Mouse (Mus musculus): ENCODE measurements around the gene Lmcd1.

Gene Lmcd1

GRCm38 (mm10) chr6:112319449-112319848, 45.9 kb downstream of the Lmcd1 start:
- no peaks in the 10 kb centered on the region for H3K9me3 ChIP-seq (ENCODE audit: low read length)
- H3K4me3 ChIP-seq (replicated peaks; ENCODE audit: low read length): no peak overlapping the region
- H3K36me3 ChIP-seq (ENCODE audit: insufficient read depth, low read length): no peaks in the 10 kb centered on the region
- TF ChIP-seq NANOG (IDR thresholded peaks at IDR 0.05; ENCODE audit: borderline replicate concordance, low read length) (no peak), POU5F1 (IDR thresholded peaks at IDR 0.05; ENCODE audit: borderline replicate concordance, low read length) (no peak), CTCF (conservative IDR thresholded peaks at IDR 0.05; ENCODE audit: low read length) (no peak)
- no peaks in the 10 kb centered on the region for H3K27me3 ChIP-seq (ENCODE audit: insufficient read depth, low read length)
- H3K4me1 ChIP-seq (replicated peaks; ENCODE audit: low read depth, low read length): peaks cover 15% of the 10 kb centered on the region

- Histone ChIP-seq H3K36me3 (ENCODE audit: insufficient read depth, low read length) (no peaks in the 10 kb centered on the region), H3K4me1 (replicated peaks; ENCODE audit: low read depth, low read length) (peaks cover 15% of the 10 kb centered on the region), H3K27me3 (ENCODE audit: insufficient read depth, low read length) (no peaks in the 10 kb centered on the region), H3K4me3 (replicated peaks; ENCODE audit: low read length) (0 out of 2 replicates have a peak overlapping the region, but pooled peaks have one; percentile 23), H3K9me3 (ENCODE audit: low read length) (no peaks in the 10 kb centered on the region)
- TF ChIP-seq POU5F1 (IDR thresholded peaks at IDR 0.05; ENCODE audit: borderline replicate concordance, low read length) (no peak), CTCF (conservative IDR thresholded peaks at IDR 0.05; ENCODE audit: low read length) (no peak), NANOG (IDR thresholded peaks at IDR 0.05; ENCODE audit: borderline replicate concordance, low read length) (no peak)
These were observed 47.1 kb downstream of the Lmcd1 start for GRCm38 (mm10) chr6:112320679-112321078.

GRCm38 (mm10) chr6:112322916-112323315, 49.4 kb downstream of the Lmcd1 start:
- Histone ChIP-seq H3K4me1 (replicated peaks; ENCODE audit: low read depth, low read length) (peaks cover 18% of the 10 kb centered on the region), H3K36me3 (ENCODE audit: insufficient read depth, low read length) (no peaks in the 10 kb centered on the region), H3K27me3 (ENCODE audit: insufficient read depth, low read length) (no peaks in the 10 kb centered on the region), H3K9me3 (ENCODE audit: low read length) (no peaks in the 10 kb centered on the region), H3K4me3 (replicated peaks; ENCODE audit: low read length) (no peak overlapping the region)
- TF ChIP-seq CTCF (conservative IDR thresholded peaks at IDR 0.05; ENCODE audit: low read length): no peak
- no peak for TF ChIP-seq POU5F1 (IDR thresholded peaks at IDR 0.05; ENCODE audit: borderline replicate concordance, low read length)
- no peak for TF ChIP-seq NANOG (IDR thresholded peaks at IDR 0.05; ENCODE audit: borderline replicate concordance, low read length)

DNA sequence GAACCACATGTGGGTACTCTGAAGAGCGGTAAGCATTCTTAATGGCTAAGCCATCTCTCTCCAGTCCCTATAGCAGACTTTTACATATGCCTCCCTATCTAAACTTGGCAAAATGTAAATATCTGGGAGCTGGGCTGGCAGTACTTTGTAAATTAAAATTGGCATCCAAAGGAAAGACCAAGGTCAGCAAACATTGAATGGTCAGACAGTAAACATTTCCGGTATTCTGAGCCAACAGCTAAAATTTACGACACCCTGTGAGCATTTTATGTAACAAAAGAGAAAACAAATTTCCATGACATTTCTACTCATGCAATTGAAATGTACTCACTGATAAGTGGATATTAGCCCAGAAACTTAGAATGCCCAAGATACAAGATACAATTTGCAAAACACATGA, 51.7 kb downstream of the Lmcd1 start:
- Histone ChIP-seq H3K27me3 (ENCODE audit: insufficient read depth, low read length) (no peaks in the 10 kb centered on the region), H3K9me3 (ENCODE audit: low read length) (no peaks in the 10 kb centered on the region), H3K4me1 (replicated peaks; ENCODE audit: low read depth, low read length) (peaks cover 14% of the 10 kb centered on the region), H3K4me3 (replicated peaks; ENCODE audit: low read length) (no peak overlapping the region), H3K36me3 (ENCODE audit: insufficient read depth, low read length) (no peaks in the 10 kb centered on the region)
- no peak for TF ChIP-seq CTCF (conservative IDR thresholded peaks at IDR 0.05; ENCODE audit: low read length)
- no peak for TF ChIP-seq NANOG (IDR thresholded peaks at IDR 0.05; ENCODE audit: borderline replicate concordance, low read length)
- no peak for TF ChIP-seq POU5F1 (IDR thresholded peaks at IDR 0.05; ENCODE audit: borderline replicate concordance, low read length)

DNA sequence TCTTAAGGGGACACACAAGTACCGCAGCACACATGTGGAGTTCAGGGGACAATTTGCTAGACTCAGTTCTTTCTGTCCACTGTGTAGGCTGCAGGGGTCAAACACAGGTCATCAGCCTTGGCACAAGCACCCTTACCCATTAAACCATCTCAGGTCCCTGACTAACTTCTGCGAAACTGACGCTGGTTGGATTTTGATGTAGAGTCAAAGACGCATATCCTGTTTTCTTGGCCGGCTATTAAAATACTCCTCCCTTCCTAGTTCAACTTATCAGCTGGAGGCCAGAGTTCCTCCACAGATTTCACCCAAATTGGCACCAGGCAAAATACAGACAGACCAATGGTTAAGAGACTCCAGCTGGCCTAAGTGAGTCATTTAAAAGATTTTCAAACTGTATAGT, 54.2 kb downstream of the Lmcd1 start:
- no peaks in the 10 kb centered on the region for H3K9me3 ChIP-seq (ENCODE audit: low read length)
- H3K4me1 ChIP-seq (replicated peaks; ENCODE audit: low read depth, low read length): 0 out of 2 replicates have a peak, but pooled peaks cover 3% of the 10 kb centered on the region
- no peak overlapping the region for H3K4me3 ChIP-seq (replicated peaks; ENCODE audit: low read length)
- no peak for TF ChIP-seq NANOG (IDR thresholded peaks at IDR 0.05; ENCODE audit: borderline replicate concordance, low read length)
- TF ChIP-seq POU5F1 (IDR thresholded peaks at IDR 0.05; ENCODE audit: borderline replicate concordance, low read length): no peak
- no peak for TF ChIP-seq CTCF (conservative IDR thresholded peaks at IDR 0.05; ENCODE audit: low read length)
- H3K27me3 ChIP-seq (ENCODE audit: insufficient read depth, low read length): no peaks in the 10 kb centered on the region
- no peaks in the 10 kb centered on the region for H3K36me3 ChIP-seq (ENCODE audit: insufficient read depth, low read length)

GRCm38 (mm10) chr6:112330520-112331222, 57.1 kb downstream of the Lmcd1 start:
- H3K36me3 ChIP-seq (ENCODE audit: insufficient read depth, low read length): no peaks in the 10 kb centered on the region
- TF ChIP-seq POU5F1 (IDR thresholded peaks at IDR 0.05; ENCODE audit: borderline replicate concordance, low read length): no peak
- no peak for TF ChIP-seq CTCF (conservative IDR thresholded peaks at IDR 0.05; ENCODE audit: low read length)
- no peak overlapping the region for H3K4me3 ChIP-seq (replicated peaks; ENCODE audit: low read length)
- H3K9me3 ChIP-seq (ENCODE audit: low read length): no peaks in the 10 kb centered on the region
- no peaks in the 10 kb centered on the region for H3K27me3 ChIP-seq (ENCODE audit: insufficient read depth, low read length)
- H3K4me1 ChIP-seq (replicated peaks; ENCODE audit: low read depth, low read length): 0 out of 2 replicates have a peak, but pooled peaks cover 3% of the 10 kb centered on the region

- Histone ChIP-seq H3K27me3 (ENCODE audit: insufficient read depth, low read length) (no peaks in the 10 kb centered on the region), H3K9me3 (ENCODE audit: low read length) (no peaks in the 10 kb centered on the region), H3K4me1 (replicated peaks; ENCODE audit: low read depth, low read length) (0 out of 2 replicates have a peak, but pooled peaks cover 3% of the 10 kb centered on the region), H3K4me3 (replicated peaks; ENCODE audit: low read length) (no peak overlapping the region), H3K36me3 (ENCODE audit: insufficient read depth, low read length) (no peaks in the 10 kb centered on the region)
- TF ChIP-seq POU5F1 (IDR thresholded peaks at IDR 0.05; ENCODE audit: borderline replicate concordance, low read length) (no peak), CTCF (conservative IDR thresholded peaks at IDR 0.05; ENCODE audit: low read length) (no peak), NANOG (IDR thresholded peaks at IDR 0.05; ENCODE audit: borderline replicate concordance, low read length) (no peak)
These were observed 57.7 kb downstream of the Lmcd1 start for GRCm38 (mm10) chr6:112331223-112331598.

GRCm38 (mm10) chr6:112333930-112334329, 60.4 kb downstream of the Lmcd1 start:
- Histone ChIP-seq H3K4me3 (replicated peaks; ENCODE audit: low read length) (no peak overlapping the region), H3K36me3 (ENCODE audit: insufficient read depth, low read length) (no peaks in the 10 kb centered on the region), H3K27me3 (ENCODE audit: insufficient read depth, low read length) (no peaks in the 10 kb centered on the region), H3K9me3 (ENCODE audit: low read length) (no peaks in the 10 kb centered on the region), H3K4me1 (replicated peaks; ENCODE audit: low read depth, low read length) (no peaks in the 10 kb centered on the region)
- TF ChIP-seq CTCF (conservative IDR thresholded peaks at IDR 0.05; ENCODE audit: low read length) (no peak), NANOG (IDR thresholded peaks at IDR 0.05; ENCODE audit: borderline replicate concordance, low read length) (no peak), POU5F1 (IDR thresholded peaks at IDR 0.05; ENCODE audit: borderline replicate concordance, low read length) (no peak)

GRCm38 (mm10) chr6:112337667-112338066, 64.1 kb downstream of the Lmcd1 start:
- TF ChIP-seq NANOG (IDR thresholded peaks at IDR 0.05; ENCODE audit: borderline replicate concordance, low read length) (no peak), POU5F1 (IDR thresholded peaks at IDR 0.05; ENCODE audit: borderline replicate concordance, low read length) (no peak), CTCF (conservative IDR thresholded peaks at IDR 0.05; ENCODE audit: low read length) (no peak)
- H3K4me1 ChIP-seq (replicated peaks; ENCODE audit: low read depth, low read length): no peaks in the 10 kb centered on the region
- no peaks in the 10 kb centered on the region for H3K27me3 ChIP-seq (ENCODE audit: insufficient read depth, low read length)
- no peaks in the 10 kb centered on the region for H3K9me3 ChIP-seq (ENCODE audit: low read length)
- no peaks in the 10 kb centered on the region for H3K36me3 ChIP-seq (ENCODE audit: insufficient read depth, low read length)
- no peak overlapping the region for H3K4me3 ChIP-seq (replicated peaks; ENCODE audit: low read length)

Data from E14TG2a.4 (cell line).